Mouse (Mus musculus): Measurements from ENCODE around the gene Dpyd.

Gene Dpyd

GRCm38 (mm10) chr3:118561554-118562310 lies at the start of gene Dpyd:
TSS of gene Dpyd (plus strand) at chr3:118562129.
- no peak for DNase-seq (ENCODE audit: extremely low spot score, low read depth, low spot score)

- DNase-seq (ENCODE audit: extremely low spot score, low read depth, low spot score), result no peak
Observed at GRCm38 (mm10) chr3:118537676-118538075, 24.3 kb upstream of the Dpyd start.

GRCm38 (mm10) chr3:118541766-118542165 lies 20.2 kb upstream of the Dpyd start:
- no peak for DNase-seq (ENCODE audit: extremely low spot score, low read depth, low spot score)

GRCm38 (mm10) chr3:118547551-118548210 lies 14.2 kb upstream of the Dpyd start:
- DNase-seq (ENCODE audit: extremely low spot score, low read depth, low spot score), result peak; percentile 61

- DNase-seq (ENCODE audit: extremely low spot score, low read depth, low spot score), result no peak
Observed at GRCm38 (mm10) chr3:118557605-118558004, 4.3 kb upstream of the Dpyd start.

GRCm38 (mm10) chr3:118559936-118560335 lies 2.0 kb upstream of the Dpyd start:
- DNase-seq (ENCODE audit: extremely low spot score, low read depth, low spot score), result no peak

- DNase-seq (ENCODE audit: extremely low spot score, low read depth, low spot score), result no peak
Observed at GRCm38 (mm10) chr3:118562311-118562671, 362 bp downstream of the Dpyd start.

- no peak for DNase-seq (ENCODE audit: extremely low spot score, low read depth, low spot score)
Observed at GRCm38 (mm10) chr3:118566779-118567178, 4.8 kb downstream of the Dpyd start.

GRCm38 (mm10) chr3:118570197-118570596 lies 8.3 kb downstream of the Dpyd start:
- DNase-seq (ENCODE audit: extremely low spot score, low read depth, low spot score), result no peak

- DNase-seq (ENCODE audit: extremely low spot score, low read depth, low spot score), result no peak
Observed at GRCm38 (mm10) chr3:118590559-118590958, 28.6 kb downstream of the Dpyd start.

- DNase-seq (ENCODE audit: extremely low spot score, low read depth, low spot score), result no peak
Observed at GRCm38 (mm10) chr3:118594864-118595263, 32.9 kb downstream of the Dpyd start.

- DNase-seq (ENCODE audit: extremely low spot score, low read depth, low spot score), result no peak
Observed at GRCm38 (mm10) chr3:118595693-118596092, 33.8 kb downstream of the Dpyd start.

- DNase-seq (ENCODE audit: extremely low spot score, low read depth, low spot score), result no peak
Observed at GRCm38 (mm10) chr3:118601689-118602640, 40.0 kb downstream of the Dpyd start.

- no peak for DNase-seq (ENCODE audit: extremely low spot score, low read depth, low spot score)
Observed at GRCm38 (mm10) chr3:118608708-118609107, 46.8 kb downstream of the Dpyd start.

- DNase-seq (ENCODE audit: extremely low spot score, low read depth, low spot score), result no peak
Observed at GRCm38 (mm10) chr3:118626455-118627375, 64.8 kb downstream of the Dpyd start.

GRCm38 (mm10) chr3:118629737-118630136 lies 67.8 kb downstream of the Dpyd start:
- no peak for DNase-seq (ENCODE audit: extremely low spot score, low read depth, low spot score)

- peak; percentile 61 for DNase-seq (ENCODE audit: extremely low spot score, low read depth, low spot score)
Observed at GRCm38 (mm10) chr3:118646024-118646570, 84.2 kb downstream of the Dpyd start.

GRCm38 (mm10) chr3:118663987-118664692 lies 102.2 kb downstream of the Dpyd start:
- DNase-seq (ENCODE audit: extremely low spot score, low read depth, low spot score), result no peak

- no peak for DNase-seq (ENCODE audit: extremely low spot score, low read depth, low spot score)
Observed at GRCm38 (mm10) chr3:118674121-118674745, 112.3 kb downstream of the Dpyd start.

Measured in hindlimb bud, embryonic 11.5 days (tissue).